Mouse (Mus musculus): Measurements from ENCODE around the gene Ints3.

DNA sequence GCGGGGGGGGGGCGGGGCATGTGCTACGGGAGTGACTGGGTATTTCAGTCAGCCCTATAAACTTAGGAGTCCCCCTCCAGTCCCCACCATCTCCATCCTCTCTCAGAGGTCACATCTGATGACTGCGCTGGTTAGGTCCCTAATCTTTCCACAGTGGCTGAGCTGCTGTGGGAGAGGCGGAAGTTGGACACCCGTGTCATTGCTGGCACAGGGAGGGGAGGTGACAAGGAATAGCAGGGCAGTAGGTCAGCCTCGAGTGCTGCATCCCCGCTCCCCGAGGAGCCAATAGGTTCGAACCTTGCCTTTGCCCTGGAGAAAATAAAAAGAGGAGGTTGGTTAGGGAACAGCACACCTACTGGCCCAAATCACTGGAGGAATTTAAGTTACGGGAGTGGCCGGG lies 17.5 kb upstream of the Ints3 start:
- TF ChIP-seq EP300 (IDR thresholded peaks at IDR 0.05; ENCODE audit: insufficient read depth, low read depth, low read length), result no peak
- TF ChIP-seq POLR2A (IDR thresholded peaks at IDR 0.05; ENCODE audit: insufficient read depth, low read length), result no peak
- TF ChIP-seq CTCF (IDR thresholded peaks at IDR 0.05; ENCODE audit: low read depth, low read length), result no peak

Data from ES-Bruce4 (cell line).